Mouse (Mus musculus): ENCODE data around the gene Zfp638.

GRCm38 (mm10) chr6:84009915-84010302 lies 143.0 kb downstream of the Zfp638 start:
- TF ChIP-seq CTCF (IDR thresholded peaks at IDR 0.05; ENCODE audit: control insufficient read depth, insufficient read depth, insufficient replicate concordance, low read depth, low read length) (no peak), POLR2A (IDR thresholded peaks at IDR 0.05; ENCODE audit: control insufficient read depth, low read depth, low read length) (no peak)
